Mouse (Mus musculus): ENCODE data around the gene Ctsd. TPM values are rescaled to one million over a fixed set of nuclear protein-coding genes. Genes with fewer than 3 reads are reported as not detected.
"Not testable (repeated sequence)": the region's sequence is repeated elsewhere in the genome, so short reads cannot be mapped to it uniquely, and the experiment has no call there.

Ctsd gene
- total RNA-seq, 2 experiments from 2014 or later: 304 TPM

GRCm38 (mm10) chr7:142418679-142419078 lies 30.8 kb upstream of the Ctsd start:
- no peak for DNase-seq (ENCODE audit: extremely low spot score in 1 of 2, low spot score in 2 of 2)
- no peak for TF ChIP-seq CTCF (IDR thresholded peaks at IDR 0.05)
- intact Hi-C loops (cut with DNase I): no loop called here
- H3K4me3 ChIP-seq: no peak overlapping the region
- H3K27ac ChIP-seq: no peak overlapping the region

GRCm38 (mm10) chr7:142418027-142418426 lies 30.2 kb upstream of the Ctsd start:
- TF ChIP-seq CTCF (IDR thresholded peaks at IDR 0.05): no peak
- H3K4me3 ChIP-seq: no peak overlapping the region
- H3K27ac ChIP-seq: no peak overlapping the region
- intact Hi-C loops (cut with DNase I): no loop called here
- no peak for DNase-seq (ENCODE audit: extremely low spot score in 1 of 2, low spot score in 2 of 2)

- Histone ChIP-seq H3K4me3 (no peak overlapping the region), H3K27ac (no peak overlapping the region)
- no peak for DNase-seq (ENCODE audit: extremely low spot score in 1 of 2, low spot score in 2 of 2)
- no peak for TF ChIP-seq CTCF (IDR thresholded peaks at IDR 0.05)
- intact Hi-C loops (cut with DNase I): no loop called here
These were observed 28.4 kb upstream of the Ctsd start for GRCm38 (mm10) chr7:142416225-142416624.

- intact Hi-C loops (cut with DNase I): no loop called here
- DNase-seq (ENCODE audit: extremely low spot score in 1 of 2, low spot score in 2 of 2): no peak
- TF ChIP-seq CTCF (IDR thresholded peaks at IDR 0.05): no peak
- Histone ChIP-seq H3K27ac (no peak overlapping the region), H3K4me3 (no peak overlapping the region)
These were observed 27.5 kb upstream of the Ctsd start for GRCm38 (mm10) chr7:142415314-142415713.

- intact Hi-C loops (cut with DNase I): no loop called here
- DNase-seq (ENCODE audit: extremely low spot score in 1 of 2, low spot score in 2 of 2): no peak
- no peak overlapping the region for H3K27ac ChIP-seq
- H3K4me3 ChIP-seq: no peak overlapping the region
- TF ChIP-seq CTCF (IDR thresholded peaks at IDR 0.05): no peak
These were observed 25.4 kb upstream of the Ctsd start for GRCm38 (mm10) chr7:142413285-142413684.

- no peak for TF ChIP-seq CTCF (IDR thresholded peaks at IDR 0.05)
- H3K4me3 ChIP-seq: no peak overlapping the region
- H3K27ac ChIP-seq: no peak overlapping the region
- intact Hi-C loops (cut with DNase I): no loop called here
- no peak for DNase-seq (ENCODE audit: extremely low spot score in 1 of 2, low spot score in 2 of 2)
These were observed 21.8 kb upstream of the Ctsd start for GRCm38 (mm10) chr7:142409603-142410002.

- Histone ChIP-seq H3K27ac (no peak overlapping the region), H3K4me3 (no peak overlapping the region)
- TF ChIP-seq CTCF (IDR thresholded peaks at IDR 0.05): no peak
- intact Hi-C loops (cut with DNase I): no loop called here
- no peak for DNase-seq (ENCODE audit: extremely low spot score in 1 of 2, low spot score in 2 of 2)
These were observed 20.8 kb upstream of the Ctsd start for GRCm38 (mm10) chr7:142408686-142409085.

- intact Hi-C loops (cut with DNase I): no loop called here
- no peak overlapping the region for H3K27ac ChIP-seq
- TF ChIP-seq CTCF (IDR thresholded peaks at IDR 0.05): no peak; the same call in none of the 2 replicates
- no peak overlapping the region for H3K4me3 ChIP-seq
- no peak for DNase-seq (ENCODE audit: extremely low spot score in 1 of 2, low spot score in 2 of 2)
These were observed 20.1 kb upstream of the Ctsd start for GRCm38 (mm10) chr7:142407935-142408334.

GRCm38 (mm10) chr7:142405134-142405533 lies 17.3 kb upstream of the Ctsd start:
- intact Hi-C loops (cut with DNase I); DNase-seq (ENCODE audit: extremely low spot score in 1 of 2, low spot score in 2 of 2); H3K27ac ChIP-seq; H3K4me3 ChIP-seq: not testable (repeated sequence)

GRCm38 (mm10) chr7:142403591-142403990 lies 15.8 kb upstream of the Ctsd start:
- no peak overlapping the region for H3K4me3 ChIP-seq
- intact Hi-C loops (cut with DNase I): no loop called here
- H3K27ac ChIP-seq: no peak overlapping the region

GRCm38 (mm10) chr7:142400750-142401142 lies 12.9 kb upstream of the Ctsd start:
- Histone ChIP-seq H3K4me3 (no peak overlapping the region), H3K27ac (peak overlapping the region; percentile 45)
- intact Hi-C loops (cut with DNase I): no loop called here
- no peak for DNase-seq (ENCODE audit: extremely low spot score in 1 of 2, low spot score in 2 of 2)
- TF ChIP-seq CTCF (IDR thresholded peaks at IDR 0.05): no peak

More at GRCm38 (mm10) chr7:142403591-142403990, 15.8 kb upstream of the Ctsd start:
- no peak for DNase-seq (ENCODE audit: extremely low spot score in 1 of 2, low spot score in 2 of 2)
- TF ChIP-seq CTCF (IDR thresholded peaks at IDR 0.05): no peak

GRCm38 (mm10) chr7:142400112-142400749 lies 12.4 kb upstream of the Ctsd start:
- no peak overlapping the region for H3K4me3 ChIP-seq
- H3K27ac ChIP-seq: peak overlapping the region; percentile 47
- intact Hi-C loops (cut with DNase I): no loop called here
- no peak for DNase-seq (ENCODE audit: extremely low spot score in 1 of 2, low spot score in 2 of 2)
- no peak for TF ChIP-seq CTCF (IDR thresholded peaks at IDR 0.05)

- DNase-seq (ENCODE audit: extremely low spot score in 1 of 2, low spot score in 2 of 2): no peak
- peak overlapping the region; percentile 47 for H3K27ac ChIP-seq
- intact Hi-C loops (cut with DNase I): no loop called here
- no peak overlapping the region for H3K4me3 ChIP-seq
- TF ChIP-seq CTCF (IDR thresholded peaks at IDR 0.05): no peak
These were observed 11.4 kb upstream of the Ctsd start for GRCm38 (mm10) chr7:142399250-142399649.

Data from left cerebral cortex, adult 2 months (tissue).